Mouse (Mus musculus): Measurements from ENCODE around the gene Lbx1.

The Lbx1 gene

GRCm38 (mm10) chr19:45233496-45234127, 2.0 kb downstream of the Lbx1 start:
- DNase-seq (ENCODE audit: low read depth, low spot score), result no peak

GRCm38 (mm10) chr19:45232443-45233410, 2.9 kb downstream of the Lbx1 start:
- no peak for DNase-seq (ENCODE audit: low read depth, low spot score)

- DNase-seq (ENCODE audit: low read depth, low spot score), result no peak
Measured at GRCm38 (mm10) chr19:45232036-45232410, 3.6 kb downstream of the Lbx1 start.

- no peak for DNase-seq (ENCODE audit: low read depth, low spot score)
Measured at GRCm38 (mm10) chr19:45231383-45232035, 4.1 kb downstream of the Lbx1 start.

- no peak for DNase-seq (ENCODE audit: low read depth, low spot score)
Measured at GRCm38 (mm10) chr19:45230848-45231382, 4.7 kb downstream of the Lbx1 start.

- DNase-seq (ENCODE audit: low read depth, low spot score), result no peak
Measured at GRCm38 (mm10) chr19:45230201-45230611, 5.4 kb downstream of the Lbx1 start.

- DNase-seq (ENCODE audit: low read depth, low spot score), result no peak
Measured at GRCm38 (mm10) chr19:45229378-45230135, 6.1 kb downstream of the Lbx1 start.

GRCm38 (mm10) chr19:45228781-45229180, 6.8 kb downstream of the Lbx1 start:
- no peak for DNase-seq (ENCODE audit: low read depth, low spot score)

GRCm38 (mm10) chr19:45228097-45228496, 7.5 kb downstream of the Lbx1 start:
- DNase-seq (ENCODE audit: low read depth, low spot score), result no peak

- DNase-seq (ENCODE audit: low read depth, low spot score), result no peak
Measured at GRCm38 (mm10) chr19:45227671-45228070, 7.9 kb downstream of the Lbx1 start.

GRCm38 (mm10) chr19:45227049-45227448, 8.6 kb downstream of the Lbx1 start:
- DNase-seq (ENCODE audit: low read depth, low spot score), result no peak

GRCm38 (mm10) chr19:45226246-45226645, 9.4 kb downstream of the Lbx1 start:
- DNase-seq (ENCODE audit: low read depth, low spot score), result no peak

GRCm38 (mm10) chr19:45225130-45225529, 10.5 kb downstream of the Lbx1 start:
- no peak for DNase-seq (ENCODE audit: low read depth, low spot score)

GRCm38 (mm10) chr19:45224286-45224559, 11.4 kb downstream of the Lbx1 start:
- no peak for DNase-seq (ENCODE audit: low read depth, low spot score)

- no peak for DNase-seq (ENCODE audit: low read depth, low spot score)
Measured at GRCm38 (mm10) chr19:45223413-45224285, 12.0 kb downstream of the Lbx1 start.

GRCm38 (mm10) chr19:45222141-45222782, 13.3 kb downstream of the Lbx1 start:
- DNase-seq (ENCODE audit: low read depth, low spot score), result no peak

- DNase-seq (ENCODE audit: low read depth, low spot score), result no peak
Measured at GRCm38 (mm10) chr19:45221458-45221783, 14.2 kb downstream of the Lbx1 start.

GRCm38 (mm10) chr19:45220593-45221457, 14.8 kb downstream of the Lbx1 start:
- DNase-seq (ENCODE audit: low read depth, low spot score), result peak; percentile 56

- DNase-seq (ENCODE audit: low read depth, low spot score), result no peak
Measured at GRCm38 (mm10) chr19:45216240-45216639, 19.4 kb downstream of the Lbx1 start.
